Mouse (Mus musculus): ENCODE measurements around the gene Greb1.

DNA sequence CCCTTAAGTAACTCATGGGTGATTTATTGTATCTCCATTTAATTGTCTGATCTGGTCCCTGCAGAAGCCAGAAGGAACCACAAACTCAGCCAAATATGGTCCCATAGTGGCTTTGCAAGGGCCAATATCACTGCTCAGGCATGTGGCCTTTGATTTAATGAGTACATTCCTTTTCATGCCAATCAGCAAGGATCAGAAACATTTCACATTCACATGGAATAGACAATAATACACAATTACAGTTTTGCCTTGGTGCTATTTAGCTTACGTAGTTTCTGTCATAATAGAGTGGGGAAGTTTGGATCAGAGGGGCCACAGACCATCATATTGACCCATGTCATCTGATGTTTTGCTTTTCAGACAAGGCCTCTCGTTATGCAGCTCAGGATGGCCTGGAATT is 47.8 kb upstream of the Greb1 start:
- TF ChIP-seq MEF2A (IDR thresholded peaks at IDR 0.05; ENCODE audit: extremely low read depth, insufficient replicate concordance, low read depth, low read length, poor library complexity, severe bottlenecking), result no peak
- no peak for TF ChIP-seq CTCF (IDR thresholded peaks at IDR 0.05 in 2 of 3, conservative IDR thresholded peaks at IDR 0.05 in 1 of 3; ENCODE audit: control insufficient read depth in 1 of 3, insufficient read depth in 1 of 3, low read depth in 2 of 3, low read length in 3 of 3, poor library complexity in 1 of 3, severe bottlenecking in 1 of 3)
- no peak for TF ChIP-seq MAFK (IDR thresholded peaks at IDR 0.05; ENCODE audit: borderline replicate concordance, low read depth, low read length)
- TF ChIP-seq MYC (IDR thresholded peaks at IDR 0.05; ENCODE audit: low read depth, low read length), result no peak
- TF ChIP-seq ETS1 (IDR thresholded peaks at IDR 0.05; ENCODE audit: low read depth, low read length), result no peak
- TF ChIP-seq TAL1 (IDR thresholded peaks at IDR 0.05; ENCODE audit: low read length), result no peak
- TF ChIP-seq EP300 (IDR thresholded peaks at IDR 0.05; ENCODE audit: low read depth in 1 of 2, low read length in 2 of 2), result no peak
- TF ChIP-seq POLR2A (IDR thresholded peaks at IDR 0.05; ENCODE audit: control insufficient read depth in 1 of 2, insufficient read depth in 1 of 2, low read depth in 1 of 2, low read length in 2 of 2, poor library complexity in 1 of 2), result no peak
- no peak for TF ChIP-seq SIN3A (IDR thresholded peaks at IDR 0.05; ENCODE audit: low read length)
- no peak for TF ChIP-seq ZNF384 (IDR thresholded peaks at IDR 0.05; ENCODE audit: low read depth, low read length)
- no peak for TF ChIP-seq ZC3H11A (IDR thresholded peaks at IDR 0.05; ENCODE audit: low read depth, low read length)
- no peak for TF ChIP-seq E2F4 (IDR thresholded peaks at IDR 0.05; ENCODE audit: borderline replicate concordance, low read depth, low read length)
- no peak for TF ChIP-seq HCFC1 (IDR thresholded peaks at IDR 0.05; ENCODE audit: low read depth, low read length)
- TF ChIP-seq USF1 (IDR thresholded peaks at IDR 0.05; ENCODE audit: low read depth, low read length), result no peak
